Mouse (Mus musculus) E14TG2a.4 (cell line): ENCODE data around the gene Tmem86a.
"Not testable (repeated sequence)": the region's sequence is repeated elsewhere in the genome, so short reads cannot be mapped to it uniquely, and the experiment has no call there.

Source experiments
- H3K27me3 ChIP-seq: 2 replicates; pipeline ENCODE4 v1.6.1; 2014; ENCODE audit warnings: low read length, control low read depth; ENCODE audit not compliant: insufficient read depth
- H3K36me3 ChIP-seq: 2 replicates; pipeline ENCODE4 v1.6.1; 2014; ENCODE audit warnings: low read length, control low read depth; ENCODE audit not compliant: insufficient read depth
- H3K4me1 ChIP-seq: replicated peaks from 2 replicates; pipeline ENCODE4 v1.6.1; 2014; ENCODE audit warnings: low read depth, low read length, control low read depth
- H3K4me3 ChIP-seq: replicated peaks from 2 replicates; pipeline ENCODE4 v1.5.1; 2014; ENCODE audit warnings: mild to moderate bottlenecking, low read length
- H3K9me3 ChIP-seq: 2 replicates; pipeline ENCODE4 v1.6.1; 2014; ENCODE audit warnings: low read length, control low read depth
- CTCF ChIP-seq: conservative IDR thresholded peaks from 2 replicates; pipeline ENCODE4 v1.5.1; 2014; ENCODE audit warnings: low read length
- NANOG ChIP-seq: IDR thresholded peaks from 2 replicates; pipeline ENCODE4 v1.6.1; 2014; ENCODE audit warnings: borderline replicate concordance, low read length, mixed read lengths
- POU5F1 ChIP-seq: IDR thresholded peaks from 2 replicates; pipeline ENCODE4 v1.6.1; 2014; ENCODE audit warnings: low read length, borderline replicate concordance

The Tmem86a gene

DNA sequence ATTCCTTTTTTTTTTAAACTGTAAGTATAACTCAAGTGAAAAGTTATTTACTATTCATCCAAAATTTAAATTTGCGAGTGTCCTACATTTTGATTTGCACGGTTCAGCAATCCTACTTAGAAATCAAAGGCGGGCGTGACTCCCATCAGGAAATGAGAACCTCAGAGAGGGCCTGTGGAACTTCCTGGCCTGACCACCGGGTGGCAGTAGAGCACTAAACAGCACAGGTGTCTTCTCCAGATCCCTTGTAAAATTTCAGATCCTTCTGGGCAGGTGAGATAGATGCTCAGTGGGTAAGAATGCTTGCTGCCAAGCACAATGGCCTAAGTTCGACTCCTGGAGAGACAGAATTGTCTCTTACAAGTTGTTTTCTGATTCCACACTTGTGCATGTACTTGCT lies 26.9 kb upstream of the Tmem86a start:
- Histone ChIP-seq H3K4me1 (peaks cover 18% of the 10 kb centered on the region), H3K36me3 (no peaks in the 10 kb centered on the region), H3K27me3 (no peaks in the 10 kb centered on the region), H3K9me3 (no peaks in the 10 kb centered on the region), H3K4me3 (no peak overlapping the region)
- TF ChIP-seq CTCF (peak; percentile 83), POU5F1 (no peak)

DNA sequence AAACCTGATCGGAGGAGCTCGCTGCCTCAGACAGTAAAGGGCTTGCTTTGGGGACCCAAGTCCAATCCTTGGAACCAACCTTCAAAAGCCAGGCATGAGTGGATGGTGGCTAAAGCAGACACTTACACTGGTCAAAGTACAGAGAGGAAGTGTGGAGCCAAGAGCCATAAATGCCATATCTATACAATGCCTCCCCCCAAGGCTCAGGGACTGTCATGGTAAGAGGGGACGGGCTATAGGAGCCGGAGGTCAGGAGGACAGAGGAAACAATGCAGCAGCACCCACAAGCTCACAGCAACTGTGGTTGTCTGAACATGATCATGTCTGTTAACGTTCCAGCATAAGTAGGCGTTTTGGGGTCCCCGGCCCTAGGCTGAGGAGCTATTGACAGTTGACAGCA lies 25.9 kb upstream of the Tmem86a start:
- TF ChIP-seq NANOG (no peak), POU5F1 (no peak), CTCF (no peak)
- peaks cover 14% of the 10 kb centered on the region for H3K4me1 ChIP-seq

DNA sequence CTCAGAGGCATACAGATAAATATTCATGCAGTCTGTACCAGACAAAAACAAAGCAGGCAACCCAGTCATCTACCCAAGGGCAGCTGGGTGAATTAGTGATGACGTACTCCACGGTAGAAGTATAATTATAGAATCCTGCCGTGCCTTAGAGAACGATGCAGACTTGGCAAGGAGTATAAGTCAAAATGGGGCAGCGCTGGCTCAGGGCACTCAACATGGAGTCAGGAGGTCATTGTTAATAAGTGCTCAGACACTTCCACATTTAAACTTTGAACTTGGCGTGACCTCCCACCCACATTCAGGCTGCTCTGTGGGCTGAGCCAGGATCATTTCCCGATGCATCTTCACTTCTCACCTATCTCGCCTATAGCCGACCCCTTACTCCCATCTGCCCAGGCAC lies 25.0 kb upstream of the Tmem86a start:
- peaks cover 8% of the 10 kb centered on the region for H3K4me1 ChIP-seq
- H3K27me3 ChIP-seq, result no peaks in the 10 kb centered on the region
- no peak overlapping the region for H3K4me3 ChIP-seq
- no peaks in the 10 kb centered on the region for H3K36me3 ChIP-seq
- no peak for TF ChIP-seq CTCF
- TF ChIP-seq POU5F1, result no peak
- no peak for TF ChIP-seq NANOG
- H3K9me3 ChIP-seq, result no peaks in the 10 kb centered on the region

More for the DNA sequence above, 25.9 kb upstream of the Tmem86a start:
- no peaks in the 10 kb centered on the region for H3K36me3 ChIP-seq
- H3K4me3 ChIP-seq, result no peak overlapping the region
- no peaks in the 10 kb centered on the region for H3K9me3 ChIP-seq
- no peaks in the 10 kb centered on the region for H3K27me3 ChIP-seq

DNA sequence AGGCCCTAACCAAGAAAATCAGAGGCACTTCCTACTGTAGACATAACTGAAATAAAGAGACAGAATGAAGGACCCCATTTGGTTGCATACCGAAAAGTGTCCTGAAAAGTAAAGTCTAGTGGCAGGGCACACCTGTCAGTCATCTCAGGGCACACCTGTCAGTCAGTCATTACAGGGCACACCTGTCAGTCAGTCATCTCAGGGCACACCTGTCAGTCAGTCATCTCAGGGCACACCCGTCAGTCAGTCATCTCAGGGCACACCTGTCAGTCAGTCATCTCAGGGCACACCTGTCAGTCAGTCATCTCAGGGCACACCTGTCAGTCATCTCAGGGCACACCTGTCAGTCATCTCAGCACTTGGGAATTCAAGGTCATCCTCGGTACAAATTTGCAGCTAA lies 23.5 kb upstream of the Tmem86a start:
- not testable (repeated sequence) for H3K4me1 ChIP-seq, H3K4me3 ChIP-seq, H3K36me3 ChIP-seq, H3K27me3 ChIP-seq, H3K9me3 ChIP-seq

DNA sequence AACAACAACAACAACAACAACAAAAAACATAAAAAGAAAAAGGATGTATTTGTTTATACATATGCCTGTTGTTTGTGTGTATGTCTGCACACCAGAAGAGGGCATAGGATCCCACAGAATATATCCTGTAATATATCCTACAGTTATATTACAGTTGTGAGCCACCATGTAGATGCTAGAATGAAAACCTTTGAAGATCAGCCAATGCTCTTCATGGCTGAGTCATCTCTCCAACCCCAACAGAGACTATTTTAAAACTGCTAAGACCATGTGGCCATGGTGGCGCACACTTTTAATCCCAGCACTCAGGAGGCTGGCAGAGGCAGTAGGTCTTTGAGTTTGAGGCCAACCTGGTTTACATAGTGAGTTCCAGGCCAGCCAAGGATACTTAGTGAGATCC lies 22.9 kb upstream of the Tmem86a start:
- H3K4me1 ChIP-seq, result no peaks in the 10 kb centered on the region

DNA sequence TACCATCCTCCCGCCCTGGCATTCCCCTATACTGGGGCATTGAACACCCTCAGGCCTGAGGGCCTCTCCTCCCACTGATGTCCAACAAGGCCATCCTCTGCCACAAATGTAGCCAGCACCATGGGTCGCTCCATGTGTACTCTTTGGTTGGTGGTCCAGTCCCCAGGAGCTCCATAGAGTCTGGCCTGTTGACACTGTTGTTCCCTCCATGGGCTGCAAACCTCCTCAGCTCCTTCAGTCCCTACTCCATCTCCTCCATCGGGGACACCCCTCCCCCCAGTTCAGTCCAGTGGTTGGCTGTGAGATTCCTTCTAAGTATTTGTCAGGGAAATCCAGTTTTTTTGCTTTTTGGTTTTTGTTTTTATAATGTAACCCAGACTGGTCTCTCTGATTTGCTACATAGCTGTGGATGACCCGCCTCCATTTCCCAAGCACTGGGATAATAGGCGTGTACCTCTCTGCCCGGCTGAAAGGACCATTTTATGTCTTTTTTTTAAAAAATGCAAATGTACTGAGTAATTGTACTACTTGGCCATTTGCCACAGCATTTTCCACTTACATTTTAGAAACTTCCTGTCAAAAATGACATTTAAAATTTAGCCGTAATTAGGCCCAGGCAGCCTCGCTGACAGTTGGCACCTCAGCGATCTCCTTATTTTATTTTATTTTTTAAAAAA lies 19.7 kb upstream of the Tmem86a start:
- Histone ChIP-seq H3K27me3 (no peaks in the 10 kb centered on the region), H3K4me1 (no peaks in the 10 kb centered on the region), H3K4me3 (no peak overlapping the region), H3K9me3 (no peaks in the 10 kb centered on the region), H3K36me3 (no peaks in the 10 kb centered on the region)
- TF ChIP-seq POU5F1, result no peak
- TF ChIP-seq CTCF, result no peak
- TF ChIP-seq NANOG, result no peak

More for the DNA sequence above, 22.9 kb upstream of the Tmem86a start:
- H3K27me3 ChIP-seq, result no peaks in the 10 kb centered on the region
- H3K36me3 ChIP-seq, result no peaks in the 10 kb centered on the region
- TF ChIP-seq CTCF, result no peak
- TF ChIP-seq NANOG, result no peak
- no peak for TF ChIP-seq POU5F1
- H3K4me3 ChIP-seq, result no peak overlapping the region
- no peaks in the 10 kb centered on the region for H3K9me3 ChIP-seq

DNA sequence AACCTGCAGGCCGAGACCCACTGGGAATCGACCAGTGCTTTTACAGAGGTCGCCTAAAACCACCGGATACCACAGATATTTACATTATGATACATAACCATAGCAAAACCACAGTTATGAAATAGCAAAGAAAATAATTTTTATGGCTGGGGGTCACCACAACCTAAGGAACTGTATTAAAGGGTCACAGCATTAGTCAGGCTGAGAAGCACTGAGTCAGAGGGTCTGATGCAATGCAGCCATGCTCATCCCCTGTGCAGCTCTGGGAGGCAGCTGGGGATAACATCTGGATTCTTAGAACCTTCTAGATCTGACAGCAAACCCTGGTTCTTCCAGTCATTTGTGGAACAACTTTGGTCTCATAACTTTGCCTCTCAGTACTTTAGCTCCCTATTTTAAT lies 19.0 kb upstream of the Tmem86a start:
- Histone ChIP-seq H3K4me3 (no peak overlapping the region), H3K4me1 (no peaks in the 10 kb centered on the region), H3K36me3 (no peaks in the 10 kb centered on the region), H3K9me3 (no peaks in the 10 kb centered on the region), H3K27me3 (no peaks in the 10 kb centered on the region)
- TF ChIP-seq NANOG (no peak), POU5F1 (no peak), CTCF (no peak)

DNA sequence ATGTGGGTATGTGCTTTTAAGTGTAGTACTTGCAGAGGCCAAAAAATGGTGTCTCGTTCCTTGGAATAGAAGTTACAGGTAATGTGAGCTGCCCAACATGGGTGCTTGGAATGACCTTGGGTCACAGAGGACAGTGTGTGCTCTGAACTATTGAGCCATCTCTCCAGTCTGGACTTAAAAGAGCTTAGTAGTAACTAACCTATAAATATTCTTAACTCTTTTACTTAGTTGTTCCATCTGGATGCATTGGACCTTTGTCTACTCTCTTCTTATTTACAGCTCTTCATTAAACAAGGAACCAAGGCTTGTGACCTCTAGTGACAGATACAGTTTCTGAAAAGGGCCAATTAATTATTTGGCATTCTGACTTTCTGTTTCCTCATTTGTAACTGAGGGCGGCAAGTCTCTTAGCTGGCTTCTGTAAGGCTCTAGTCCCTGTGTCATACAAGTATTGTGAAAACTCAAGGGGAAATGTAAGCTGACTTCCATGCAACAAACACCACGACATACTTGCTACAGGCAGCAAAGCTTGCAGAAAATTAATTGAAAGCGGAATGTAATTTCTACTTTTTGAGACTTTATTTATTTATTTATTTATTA lies 15.5 kb upstream of the Tmem86a start:
- Histone ChIP-seq H3K9me3 (no peaks in the 10 kb centered on the region), H3K36me3 (no peaks in the 10 kb centered on the region), H3K27me3 (no peaks in the 10 kb centered on the region), H3K4me1 (no peaks in the 10 kb centered on the region), H3K4me3 (no peak overlapping the region)
- TF ChIP-seq POU5F1, result no peak
- no peak for TF ChIP-seq NANOG
- TF ChIP-seq CTCF, result no peak

DNA sequence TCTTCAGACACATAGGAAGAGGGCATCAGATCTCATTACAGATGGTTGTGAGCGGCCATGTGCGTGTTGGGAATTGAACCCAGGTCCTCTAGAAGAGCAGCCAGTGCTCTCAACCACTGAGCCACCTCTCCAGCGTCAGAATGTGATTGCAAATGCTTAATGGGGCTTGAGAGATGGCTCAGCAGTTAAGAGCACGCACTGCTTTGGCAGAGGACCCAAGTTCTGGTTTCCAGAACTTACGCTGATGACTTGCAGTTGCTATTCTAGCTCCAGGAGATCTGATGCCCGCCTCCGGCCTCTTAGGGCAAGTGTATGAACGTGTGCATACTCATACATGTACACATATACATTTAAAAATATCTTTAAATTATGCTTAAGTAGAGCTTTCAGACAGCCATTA lies 15.0 kb upstream of the Tmem86a start:
- Histone ChIP-seq H3K4me3 (no peak overlapping the region), H3K36me3 (no peaks in the 10 kb centered on the region), H3K27me3 (no peaks in the 10 kb centered on the region), H3K9me3 (no peaks in the 10 kb centered on the region), H3K4me1 (no peaks in the 10 kb centered on the region)
- TF ChIP-seq POU5F1, result no peak
- no peak for TF ChIP-seq NANOG
- no peak for TF ChIP-seq CTCF
